Mouse (Mus musculus) ES-E14 (cell line): Measurements from ENCODE around the gene Nptx1.

Experiments
- CHD2 ChIP-seq: IDR thresholded peaks from 2 replicates; pipeline ENCODE4 v1.6.1; 2014; ENCODE audit warnings: mild to moderate bottlenecking, low read depth, low read length, inconsistent platforms
- ZNF384 ChIP-seq: IDR thresholded peaks from 2 replicates; pipeline ENCODE4 v1.6.1; 2012; ENCODE audit warnings: low read depth, low read length, inconsistent platforms

- no peak for TF ChIP-seq ZNF384
- TF ChIP-seq CHD2, result no peak
These were observed 28.2 kb downstream of the Nptx1 start for GRCm38 (mm10) chr11:119519387-119519786.
